Mouse (Mus musculus): Measurements from ENCODE around the gene Zdhhc22.

Zdhhc22 gene

DNA sequence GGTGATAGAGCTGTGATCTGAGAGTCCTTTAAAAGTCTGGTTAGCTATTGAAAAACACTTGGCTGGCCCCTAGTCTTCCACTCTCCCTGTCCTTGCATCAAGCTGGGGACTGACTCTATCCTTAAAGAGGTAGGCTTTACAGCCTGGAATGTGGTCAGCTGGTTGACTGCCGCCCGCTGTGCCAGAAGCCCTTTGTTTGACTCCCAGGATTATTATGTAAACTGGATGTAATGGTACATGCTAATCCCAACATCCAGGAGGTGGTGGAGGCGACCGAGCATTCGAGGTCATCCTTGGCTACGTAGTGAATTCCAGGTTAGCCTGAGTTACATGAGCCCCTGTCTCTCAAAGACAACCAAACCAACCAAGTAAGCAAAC is 57.7 kb downstream of the Zdhhc22 start:
- DNase-seq = no peak

DNA sequence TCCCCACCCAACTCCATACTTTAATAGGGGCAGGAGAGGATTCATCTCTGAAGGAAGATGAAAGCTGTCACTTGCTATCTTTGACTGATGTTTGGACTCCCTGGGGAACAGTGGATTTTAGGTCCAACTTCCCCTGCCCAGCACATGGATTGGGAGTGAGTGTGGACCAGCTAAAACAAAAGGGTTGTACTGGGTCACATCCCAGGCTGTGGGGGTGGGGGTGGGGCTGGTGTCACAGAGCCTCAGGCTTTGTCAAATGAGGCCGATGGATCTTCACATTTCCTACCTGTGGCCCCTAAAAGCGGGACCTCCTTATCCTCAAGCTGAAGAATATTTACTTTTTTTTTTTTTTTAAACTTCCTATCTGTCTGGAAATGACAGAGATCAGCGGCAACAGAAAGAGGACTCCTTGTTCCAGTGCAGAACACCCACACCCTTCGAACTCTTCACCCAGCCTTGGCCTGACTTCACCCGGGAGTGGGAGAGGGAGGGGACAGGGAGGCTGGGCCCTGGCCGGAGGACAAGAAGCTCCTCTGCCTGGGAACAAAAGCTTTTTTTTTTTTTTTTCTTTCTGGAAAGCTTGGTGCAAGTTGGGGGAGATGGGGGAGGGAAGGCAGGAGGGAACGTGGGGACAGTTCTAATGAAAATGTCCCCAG is 58.2 kb downstream of the Zdhhc22 start:
- DNase-seq = no peak

DNA sequence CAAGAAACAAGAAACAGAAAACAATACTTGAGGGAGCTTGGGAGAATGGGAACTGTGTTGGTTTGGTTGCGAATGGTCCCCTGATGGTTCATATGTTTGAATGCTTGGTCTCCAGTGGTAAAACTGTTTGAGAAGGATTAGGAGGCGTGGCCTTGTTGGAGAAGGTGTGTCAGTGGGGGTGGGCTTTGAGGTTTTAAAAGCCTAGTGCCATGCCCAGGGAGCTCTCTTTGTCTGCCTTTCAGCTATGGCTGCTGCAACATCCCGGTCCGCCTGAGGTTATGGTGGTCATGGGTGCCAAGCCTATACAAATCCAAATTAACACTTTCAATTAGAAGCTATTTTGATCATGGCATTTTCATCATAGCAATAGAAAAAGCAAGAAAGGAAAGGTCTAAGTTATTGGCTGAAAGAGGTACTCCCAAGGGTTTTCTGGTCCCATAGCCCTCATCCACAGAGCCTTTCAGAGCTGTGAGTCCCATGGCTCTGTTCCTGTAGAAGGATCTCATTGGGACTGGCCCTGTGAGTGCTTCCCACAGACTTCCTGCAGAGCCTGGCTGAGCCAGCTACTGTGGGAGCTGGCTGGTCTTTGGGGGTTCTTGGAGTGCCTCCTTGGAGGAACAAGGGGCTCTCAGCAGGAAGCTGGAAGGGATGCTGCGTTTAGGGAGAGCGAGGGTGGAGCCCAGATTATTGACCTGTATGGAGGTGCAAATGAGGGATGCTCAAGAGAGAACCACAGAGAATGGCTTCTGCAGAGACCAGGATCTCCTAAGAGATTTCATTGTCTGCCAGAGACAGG is 59.1 kb downstream of the Zdhhc22 start:
- DNase-seq = no peak
